Mouse (Mus musculus) kidney, postnatal 4 days (tissue): ENCODE measurements around the gene Rgs14.

Experiments
- DNase-seq, 2 experiments: peaks; one replicate each; pipeline ENCODE4 v3.0.0; 2021; ENCODE audit warnings: mixed read lengths in 2 of 2

The Rgs14 gene

GRCm38 (mm10) chr13:55404853-55405782 is 35.6 kb downstream of the Rgs14 start:
- peak; percentile 85 to 88 for DNase-seq

- DNase-seq = peak in 1 of 2 experiments; percentile 17
Measured at GRCm38 (mm10) chr13:55405783-55406390, 36.4 kb downstream of the Rgs14 start.

- no peak for DNase-seq
Measured at GRCm38 (mm10) chr13:55407341-55407740, 37.8 kb downstream of the Rgs14 start.

- DNase-seq = no peak
Measured at GRCm38 (mm10) chr13:55408546-55409120, 39.1 kb downstream of the Rgs14 start.

GRCm38 (mm10) chr13:55411826-55412225 is 42.3 kb downstream of the Rgs14 start:
- no peak for DNase-seq

- DNase-seq = no peak
Measured at GRCm38 (mm10) chr13:55412643-55413307, 43.2 kb downstream of the Rgs14 start.

- no peak for DNase-seq
Measured at GRCm38 (mm10) chr13:55413333-55413732, 43.8 kb downstream of the Rgs14 start.

GRCm38 (mm10) chr13:55414743-55415380 is 45.3 kb downstream of the Rgs14 start, which contains the start of gene Pfn3:
TSS of gene Pfn3 (minus strand) at chr13:55415232.
- DNase-seq = peak; percentile 83 to 89

- DNase-seq = peak; percentile 92 to 93
Measured at GRCm38 (mm10) chr13:55418004-55418403, 48.5 kb downstream of the Rgs14 start.

- no peak for DNase-seq
Measured at GRCm38 (mm10) chr13:55419142-55419541, 49.6 kb downstream of the Rgs14 start.

GRCm38 (mm10) chr13:55420018-55420932 is 50.7 kb downstream of the Rgs14 start:
- no peak for DNase-seq

- peak; percentile 75 to 82 for DNase-seq
Measured at GRCm38 (mm10) chr13:55420933-55421800, 51.6 kb downstream of the Rgs14 start.

GRCm38 (mm10) chr13:55426613-55427012 is 57.1 kb downstream of the Rgs14 start, which contains the start of gene F12:
TSS of gene F12 (minus strand) at chr13:55426793.
- DNase-seq = no peak

GRCm38 (mm10) chr13:55429226-55429888 is 59.8 kb downstream of the Rgs14 start:
- DNase-seq = peak; percentile 42 to 58

GRCm38 (mm10) chr13:55430566-55430965 is 61.0 kb downstream of the Rgs14 start:
- DNase-seq = no peak

- no peak for DNase-seq
Measured at GRCm38 (mm10) chr13:55431889-55432685, 62.6 kb downstream of the Rgs14 start.
